Mouse (Mus musculus): ENCODE data around the gene Hyal2.
A peak's percentile ranks its signal among the peaks of the same experiment; 100 is the strongest.
"Not testable (repeated sequence)": the region's sequence is repeated elsewhere in the genome, so short reads cannot be mapped to it uniquely, and the experiment has no call there.

Gene Hyal2

GRCm38 (mm10) chr9:107568331-107569261 is 851 bp downstream of the Hyal2 start:
- peak; percentile 69 to 77 for DNase-seq (ENCODE audit: low spot score in 2 of 2)

- DNase-seq (ENCODE audit: low spot score in 2 of 2): no peak
These were observed 1.5 kb downstream of the Hyal2 start for GRCm38 (mm10) chr9:107569270-107569669.

GRCm38 (mm10) chr9:107570016-107570415 is 2.3 kb downstream of the Hyal2 start:
- DNase-seq (ENCODE audit: low spot score in 2 of 2): no peak

- DNase-seq (ENCODE audit: low spot score in 2 of 2): no peak
These were observed 3.1 kb downstream of the Hyal2 start for GRCm38 (mm10) chr9:107570845-107571244.

- DNase-seq (ENCODE audit: low spot score in 2 of 2): no peak
These were observed 4.0 kb downstream of the Hyal2 start for GRCm38 (mm10) chr9:107571534-107572326.

GRCm38 (mm10) chr9:107572327-107572662 is 4.5 kb downstream of the Hyal2 start:
- DNase-seq (ENCODE audit: low spot score in 2 of 2): no peak

GRCm38 (mm10) chr9:107573774-107574173 is 6.0 kb downstream of the Hyal2 start:
- not testable (repeated sequence) for DNase-seq (ENCODE audit: low spot score in 2 of 2)

GRCm38 (mm10) chr9:107575579-107576356 is 8.0 kb downstream of the Hyal2 start:
- DNase-seq (ENCODE audit: low spot score in 2 of 2): no peak

GRCm38 (mm10) chr9:107576357-107577107 is 8.8 kb downstream of the Hyal2 start, which contains the start of gene Hyal1:
Gene Hyal1, plus strand, starts transcription at chr9:107576927.
- DNase-seq (ENCODE audit: low spot score in 2 of 2): peak; percentile 51 to 56

- DNase-seq (ENCODE audit: low spot score in 2 of 2): no peak
These were observed 10.1 kb downstream of the Hyal2 start for GRCm38 (mm10) chr9:107577871-107578270.

- no peak for DNase-seq (ENCODE audit: low spot score in 2 of 2)
These were observed 10.8 kb downstream of the Hyal2 start, which contains the start of gene Naa80 for GRCm38 (mm10) chr9:107578587-107578986. Gene Naa80, plus strand, starts transcription at chr9:107578887.

- DNase-seq (ENCODE audit: low spot score in 2 of 2): no peak
These were observed 11.5 kb downstream of the Hyal2 start for GRCm38 (mm10) chr9:107579023-107579900.

GRCm38 (mm10) chr9:107580501-107581317 is 13.0 kb downstream of the Hyal2 start, which contains the start of gene Hyal3:
Gene Hyal3, plus strand, starts transcription at chr9:107580818.
- DNase-seq (ENCODE audit: low spot score in 2 of 2): peak; percentile 69 to 73

GRCm38 (mm10) chr9:107581584-107581983 is 13.8 kb downstream of the Hyal2 start:
- no peak for DNase-seq (ENCODE audit: low spot score in 2 of 2)

GRCm38 (mm10) chr9:107582509-107583062 is 14.8 kb downstream of the Hyal2 start:
- no peak for DNase-seq (ENCODE audit: low spot score in 2 of 2)

GRCm38 (mm10) chr9:107583174-107583573 is 15.4 kb downstream of the Hyal2 start:
- DNase-seq (ENCODE audit: low spot score in 2 of 2): no peak

- DNase-seq (ENCODE audit: low spot score in 2 of 2): no peak
These were observed 18.8 kb downstream of the Hyal2 start for GRCm38 (mm10) chr9:107586504-107586903.

GRCm38 (mm10) chr9:107586974-107587832 is 19.5 kb downstream of the Hyal2 start, which contains the start of gene Ifrd2:
Gene Ifrd2, plus strand, starts transcription at chr9:107587642.
- DNase-seq (ENCODE audit: low spot score in 2 of 2): peak; percentile 94 to 95
